Mouse (Mus musculus): ENCODE results near the gene Ppp1r37.
A peak's percentile ranks its signal among the peaks of the same experiment; 100 is the strongest.

The Ppp1r37 gene

DNA sequence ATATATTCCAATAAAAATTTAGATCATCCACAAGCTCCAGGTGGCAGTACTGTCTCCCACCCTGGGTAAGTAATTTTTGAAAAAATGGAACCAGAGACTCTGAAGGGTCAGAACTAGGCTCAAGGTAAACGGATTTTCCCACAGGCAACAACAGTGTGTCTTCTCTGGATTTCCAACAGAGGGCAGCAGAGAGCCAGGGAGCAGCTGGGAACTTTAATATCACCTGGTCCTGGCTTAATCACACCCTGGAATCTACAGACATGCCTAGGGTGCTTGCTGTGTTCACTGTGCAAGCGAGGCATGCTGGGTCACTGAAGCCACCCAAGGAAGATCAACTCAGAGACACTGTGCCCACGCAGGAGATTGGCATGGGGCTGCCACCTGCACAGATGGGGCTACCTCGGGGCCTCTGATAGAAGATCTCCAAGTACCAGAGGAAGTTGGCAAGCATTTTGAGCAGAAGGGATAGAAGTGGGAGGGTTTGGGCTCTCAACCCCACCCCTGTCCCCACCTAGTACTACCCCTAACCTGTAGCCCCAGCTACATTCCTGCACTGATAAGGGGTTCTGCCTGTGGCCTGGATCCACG lies 59.3 kb downstream of the Ppp1r37 start:
- peak; percentile 79 for DNase-seq (ENCODE audit: low read depth, low spot score)

- peak; percentile 69 for DNase-seq (ENCODE audit: low read depth, low spot score)
These were observed 61.2 kb downstream of the Ppp1r37 start for GRCm38 (mm10) chr7:19501658-19502057.

DNA sequence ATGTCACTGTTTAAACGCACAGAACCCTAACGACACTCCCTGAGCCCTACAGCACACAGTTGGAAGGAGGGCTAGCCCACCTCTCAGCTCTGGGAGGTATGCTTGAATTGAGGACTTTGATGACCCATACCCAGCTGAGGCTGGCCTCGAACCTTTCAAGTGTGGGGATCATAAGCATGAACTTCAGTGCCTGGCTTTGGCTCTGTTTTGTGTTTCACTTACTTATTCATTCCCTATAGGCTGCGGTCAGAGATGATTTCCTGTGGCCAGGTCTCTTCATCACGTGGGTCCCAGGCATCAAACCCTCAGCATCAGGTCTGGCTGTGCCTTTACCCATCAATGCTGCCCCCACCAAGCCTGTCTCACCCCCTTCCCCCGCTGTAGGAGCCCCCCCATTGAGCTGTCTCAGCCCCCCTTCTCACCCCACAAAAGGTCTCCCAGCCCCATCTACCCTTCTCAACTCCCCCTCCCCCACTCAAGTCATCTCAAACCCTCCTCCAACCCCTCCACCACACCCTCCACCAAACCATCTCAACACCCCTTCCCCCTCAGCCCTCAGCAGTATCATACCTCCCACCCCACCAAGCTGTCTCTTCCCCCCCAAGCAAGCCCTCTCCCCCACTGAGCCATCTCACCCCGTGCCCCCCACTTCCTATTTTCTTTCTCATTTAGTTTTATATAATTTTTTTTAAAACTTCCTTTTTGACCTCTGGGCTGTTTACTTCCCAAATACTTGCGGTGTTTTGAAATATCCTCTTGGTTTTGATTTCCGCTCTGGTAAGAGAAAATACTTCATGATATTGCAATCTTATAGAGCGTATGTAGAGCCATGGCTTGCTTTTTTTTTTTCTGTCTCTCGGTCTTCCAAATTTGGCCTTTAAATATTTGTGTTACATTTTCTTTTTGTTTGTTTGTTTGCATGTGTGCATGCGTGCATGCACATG lies 62.2 kb downstream of the Ppp1r37 start:
- no peak for DNase-seq (ENCODE audit: low read depth, low spot score)

GRCm38 (mm10) chr7:19498326-19498725 lies 64.5 kb downstream of the Ppp1r37 start:
- DNase-seq (ENCODE audit: low read depth, low spot score), result no peak

GRCm38 (mm10) chr7:19496214-19496555 lies 66.7 kb downstream of the Ppp1r37 start:
- no peak for DNase-seq (ENCODE audit: low read depth, low spot score)

GRCm38 (mm10) chr7:19495521-19496213 lies 67.2 kb downstream of the Ppp1r37 start:
- DNase-seq (ENCODE audit: low read depth, low spot score), result no peak

- no peak for DNase-seq (ENCODE audit: low read depth, low spot score)
These were observed 68.0 kb downstream of the Ppp1r37 start for GRCm38 (mm10) chr7:19494751-19495474.

DNA sequence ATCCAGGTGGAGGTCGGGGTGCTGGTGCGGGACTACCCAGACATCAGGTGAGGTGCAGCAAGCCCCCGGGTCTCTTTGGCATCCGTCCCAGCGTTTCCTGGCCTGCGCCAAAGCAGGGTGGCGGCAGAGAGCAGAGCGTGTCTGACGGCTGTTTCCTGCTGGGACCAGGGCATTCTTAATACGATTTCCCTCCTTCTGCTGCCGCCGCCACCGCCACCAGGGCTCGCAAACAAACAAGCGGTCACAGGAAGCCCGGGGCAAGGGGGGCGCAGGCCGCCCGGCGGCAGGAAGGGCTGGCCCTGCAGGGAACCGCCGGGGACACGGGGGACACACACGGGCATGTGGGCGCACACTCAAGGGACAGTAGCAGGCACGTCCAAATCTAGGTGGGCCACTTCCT lies 71.1 kb downstream of the Ppp1r37 start:
- no peak for DNase-seq (ENCODE audit: low read depth, low spot score)

DNA sequence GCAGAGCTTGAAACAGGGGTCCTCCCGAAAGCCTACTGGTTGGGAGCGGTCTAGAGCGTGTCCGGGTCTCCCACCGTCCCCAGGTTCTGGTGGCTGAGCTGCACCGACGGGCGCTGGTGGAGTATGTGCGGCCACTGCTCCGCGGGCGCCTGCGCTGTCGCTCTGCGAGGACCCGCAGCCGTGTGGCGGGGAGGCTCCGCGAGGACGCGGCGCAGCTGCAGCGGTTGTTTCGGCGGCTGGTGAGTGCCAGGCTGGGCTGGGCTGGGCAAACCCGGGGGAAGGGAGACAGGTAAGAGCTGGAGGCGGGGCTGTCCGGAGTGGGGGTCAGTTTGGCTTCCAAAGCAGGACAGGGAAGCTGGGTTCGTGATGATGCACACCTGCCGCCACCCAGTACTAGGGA lies 73.4 kb downstream of the Ppp1r37 start:
- no peak for DNase-seq (ENCODE audit: low read depth, low spot score)

DNA sequence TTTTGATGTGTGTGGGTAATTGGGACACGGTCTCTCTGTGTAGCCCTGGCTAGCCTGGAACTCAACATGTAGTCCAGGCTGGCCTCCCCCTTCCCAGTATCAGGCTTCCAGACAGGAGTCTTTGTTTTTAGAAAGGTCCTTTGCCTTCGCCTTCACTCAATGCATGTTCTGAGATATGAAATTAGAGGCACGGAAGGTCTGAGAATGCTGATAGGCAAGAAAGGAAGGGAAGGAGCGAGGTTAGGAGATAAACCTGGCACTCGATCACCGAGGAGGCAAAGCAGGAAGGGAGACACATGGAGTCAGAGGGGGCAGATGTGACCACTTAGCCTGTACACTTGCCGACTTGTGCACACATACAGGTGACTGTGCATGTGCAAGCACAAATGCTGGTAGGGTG lies 76.3 kb downstream of the Ppp1r37 start:
- no peak for DNase-seq (ENCODE audit: low read depth, low spot score)

DNA sequence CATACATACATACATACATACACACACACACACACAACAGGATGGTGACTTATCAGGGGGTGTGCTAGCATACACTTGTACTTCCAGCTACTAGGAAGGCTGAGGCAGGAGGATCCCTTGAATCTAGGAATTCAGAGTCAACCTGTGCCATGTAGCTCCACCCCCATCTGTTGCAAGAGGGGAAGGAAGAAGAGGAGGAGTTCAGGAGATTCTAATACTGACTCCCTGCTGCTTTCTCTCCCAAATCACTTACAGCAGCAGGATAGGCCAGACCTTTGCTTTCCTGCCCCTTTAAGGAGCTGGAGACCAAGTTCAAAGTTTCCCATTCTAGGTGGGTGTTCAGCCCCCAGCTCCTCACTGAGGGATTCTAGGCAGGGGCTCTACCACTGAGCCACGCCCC lies 77.4 kb downstream of the Ppp1r37 start:
- DNase-seq (ENCODE audit: low read depth, low spot score), result no peak

DNA sequence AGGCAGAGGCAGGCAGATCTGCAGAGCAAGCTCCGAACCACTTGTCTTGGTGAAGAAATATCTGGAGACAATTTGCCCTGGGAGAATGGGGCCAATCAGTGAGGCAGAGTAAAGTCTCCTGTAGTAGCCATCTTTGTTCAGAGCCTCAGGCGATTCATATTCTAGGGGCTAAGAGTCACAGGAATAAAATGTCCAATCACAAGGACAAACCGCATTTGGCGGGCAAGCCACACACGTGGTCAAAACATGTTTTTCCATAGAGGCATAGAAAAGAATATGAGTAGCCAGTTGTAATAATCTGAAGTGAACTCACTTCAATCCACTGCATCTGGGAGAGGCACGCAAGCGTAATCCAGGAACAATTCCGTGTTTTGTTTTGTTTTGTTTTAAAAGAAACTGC lies 79.6 kb downstream of the Ppp1r37 start:
- peak; percentile 58 for DNase-seq (ENCODE audit: low read depth, low spot score)

Data from 3T3-L1 (cell line).